Mouse (Mus musculus) liver, adult 2 months (tissue): ENCODE measurements at regions not wholly inside any gene's neighbourhood (a gene's known extent, or its start where the extent isn't known, plus 50 kb on each side); places are given as distances from the start of the nearest gene placed in this dataset.

Experiments used
- DNase-seq: peaks from one replicate; pipeline ENCODE4 v3.0.0-alpha.2; 2011; ENCODE audit warnings: low read depth, low spot score; ENCODE audit errors: extremely low read depth
- H3K27ac ChIP-seq: fragments of 200-500 bp; replicated peaks from 2 replicates; pipeline ENCODE4 v1.5.1; 2012; ENCODE audit warnings: low read depth, mild to moderate bottlenecking, control low read depth, inconsistent platforms, low read length; ENCODE audit not compliant: insufficient read depth
- H3K27me3 ChIP-seq: fragments of 200-500 bp; 2 replicates; pipeline ENCODE4 v1.6.1; 2012; ENCODE audit warnings: mild to moderate bottlenecking, moderate library complexity, low read length, inconsistent platforms; ENCODE audit not compliant: control insufficient read depth, insufficient read depth
- H3K36me3 ChIP-seq: fragments of 200-500 bp; 2 replicates; pipeline ENCODE4 v1.6.1; 2012; ENCODE audit warnings: low read length, inconsistent platforms; ENCODE audit not compliant: control insufficient read depth, insufficient read depth
- H3K4me1 ChIP-seq: fragments of 200-500 bp; 2 replicates; pipeline ENCODE4 v1.6.1; 2011; ENCODE audit warnings: low read length; ENCODE audit not compliant: control insufficient read depth, insufficient read depth
- H3K4me3 ChIP-seq: fragments of 200-500 bp; 2 replicates; pipeline ENCODE4 v1.5.1; 2011; ENCODE audit warnings: low read depth, mild to moderate bottlenecking, control low read depth, low read length, moderate library complexity; ENCODE audit not compliant: insufficient read depth
- H3K79me2 ChIP-seq: fragments of 200-500 bp; 2 replicates; pipeline ENCODE4 v1.6.1; 2012; ENCODE audit warnings: inconsistent platforms, mild to moderate bottlenecking, low read length, moderate library complexity; ENCODE audit not compliant: control insufficient read depth, insufficient read depth
- H3K9ac ChIP-seq: fragments of 200-500 bp; 2 replicates; pipeline ENCODE4 v1.6.1; 2012; ENCODE audit warnings: low read depth, mild to moderate bottlenecking, control low read depth, inconsistent platforms, low read length
- CTCF ChIP-seq: fragments of 200-500 bp; IDR thresholded peaks from 2 replicates; pipeline ENCODE4 v1.5.1; 2011; ENCODE audit warnings: low read depth, low read length, control low read depth
- POLR2A ChIP-seq: fragments of 200-500 bp; IDR thresholded peaks from 2 replicates; pipeline ENCODE4 v1.6.1; 2011; ENCODE audit warnings: low read length, control low read depth; ENCODE audit not compliant: insufficient read depth; ENCODE audit errors: extremely low read depth
- WGBS: fragments of 180-500 bp; shearing (Covaris S2); methylation state at CpG from one replicate; pipeline ENCODE4 v1.1.7; 2018; 5-methylcytosine and 5-hydroxymethylcytosine counted together

DNA sequence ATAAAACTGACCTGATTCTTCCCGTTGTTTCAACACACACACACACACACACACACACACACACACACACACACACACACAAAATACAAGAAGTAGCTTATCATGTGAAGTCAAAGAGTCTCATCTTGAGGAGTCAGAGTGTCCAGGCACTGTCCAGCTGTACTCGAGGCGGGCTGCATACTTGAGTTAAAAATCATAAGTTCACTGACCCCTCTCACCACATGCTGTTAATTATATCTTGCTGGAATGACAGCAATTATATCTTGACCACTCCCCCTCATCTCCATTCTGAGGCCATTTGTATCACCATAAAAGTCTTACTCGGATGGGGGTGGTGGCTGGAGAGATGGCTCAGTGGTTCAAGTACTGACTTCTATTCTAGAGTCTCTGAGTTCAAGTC, 58.5 kb upstream of the P3h2 start:
- Histone ChIP-seq H3K36me3 (no peaks in the 10 kb centered on the region), H3K4me3 (no peak overlapping the region), H3K79me2 (no peaks in the 10 kb centered on the region), H3K4me1 (peaks cover 5% of the 10 kb centered on the region; the same call in 1 of the 2 replicates), H3K27me3 (no peaks in the 10 kb centered on the region), H3K9ac (no peak overlapping the region), H3K27ac (no peak overlapping the region)
- WGBS: 47% methylated on average over 4 of the region's 4 CpGs
- DNase-seq: no peak
- TF ChIP-seq POLR2A (no peak), CTCF (no peak)

DNA sequence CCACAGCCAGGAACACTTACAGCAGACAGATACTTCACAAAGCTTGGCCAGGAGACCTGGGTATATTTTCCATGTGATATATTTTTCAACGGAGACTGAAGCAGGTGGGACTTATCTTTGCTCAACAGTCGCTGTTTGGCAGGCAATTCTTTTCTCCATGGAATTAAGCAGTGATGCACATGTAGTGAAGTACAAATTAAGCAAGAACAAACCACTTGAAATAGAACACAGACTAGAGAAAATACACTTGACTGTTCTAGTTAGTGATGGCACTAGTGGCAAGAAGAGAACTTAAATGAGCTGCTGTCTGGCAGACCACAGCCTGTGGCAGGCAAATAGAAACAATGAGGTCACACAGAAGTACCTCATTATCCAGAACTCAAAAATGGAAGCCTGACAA, 57.8 kb upstream of the P3h2 start:
- DNase-seq: no peak
- Histone ChIP-seq H3K4me3 (no peak overlapping the region), H3K36me3 (no peaks in the 10 kb centered on the region), H3K9ac (no peak overlapping the region), H3K27ac (no peak overlapping the region), H3K79me2 (no peaks in the 10 kb centered on the region), H3K27me3 (no peaks in the 10 kb centered on the region), H3K4me1 (peaks cover 5% of the 10 kb centered on the region; the same call in 1 of the 2 replicates)
- 56% methylated on average over 2 of the region's 2 CpGs for WGBS
- TF ChIP-seq POLR2A (no peak), CTCF (no peak)

- Histone ChIP-seq H3K4me3 (no peak overlapping the region), H3K27ac (no peak overlapping the region), H3K79me2 (no peaks in the 10 kb centered on the region), H3K36me3 (no peaks in the 10 kb centered on the region), H3K9ac (no peak overlapping the region), H3K27me3 (no peaks in the 10 kb centered on the region), H3K4me1 (no peaks in the 10 kb centered on the region; the same call in 1 of the 2 replicates)
- TF ChIP-seq POLR2A (no peak), CTCF (no peak)
- no peak for DNase-seq
- 88% methylated on average over 5 of the region's 5 CpGs for WGBS
Measured at GRCm38 (mm10) chr16:26157606-26158005, 52.0 kb upstream of the P3h2 start.
